Mouse (Mus musculus): ENCODE results near the gene Pter. TPM values are rescaled to one million over a fixed set of nuclear protein-coding genes. Genes with fewer than 3 reads are reported as not detected.

Gene Pter
- 10 to 100 TPM in 1 of 2 experiments, 1 to 10 TPM in 1; 8.2 to 10.2 TPM for total RNA-seq (2021)
- long read RNA-seq, experiment 1, transcript Pter-205 (6 exons, 1,232 nt): major isoform, 9 of 12 reads
- long read RNA-seq, experiment 1, partial matches to known transcripts: 0 of 12 reads
- long read RNA-seq, experiment 1, other reads (novel, unspliced or antisense): 3 of 12 reads
- long read RNA-seq, experiment 2, partial matches to known transcripts: 0 of 5 reads
- long read RNA-seq, experiment 2, other reads (novel, unspliced or antisense): 2 of 5 reads

- intact Hi-C loops (cut with DNase I): loop anchor here (10.0 kb wide), 1 partner anchor 219 kb away; no protein-coding TSS in a partner anchor
Measured at GRCm38 (mm10) chr2:12923804-12924591, at the start of gene Pter. Gene Pter (plus strand): TSS chr2:12924041.

GRCm38 (mm10) chr2:12874232-12874631, 49.6 kb upstream of the Pter start:
- DNase-seq: no peak
- intact Hi-C loops (cut with DNase I): no loop called here

More at GRCm38 (mm10) chr2:12923804-12924591, at the start of gene Pter:
- DNase-seq: peak; percentile 85 to 90

- DNase-seq: no peak
- intact Hi-C loops (cut with DNase I): no loop called here
Measured at GRCm38 (mm10) chr2:12879492-12879891, 44.3 kb upstream of the Pter start.

DNA sequence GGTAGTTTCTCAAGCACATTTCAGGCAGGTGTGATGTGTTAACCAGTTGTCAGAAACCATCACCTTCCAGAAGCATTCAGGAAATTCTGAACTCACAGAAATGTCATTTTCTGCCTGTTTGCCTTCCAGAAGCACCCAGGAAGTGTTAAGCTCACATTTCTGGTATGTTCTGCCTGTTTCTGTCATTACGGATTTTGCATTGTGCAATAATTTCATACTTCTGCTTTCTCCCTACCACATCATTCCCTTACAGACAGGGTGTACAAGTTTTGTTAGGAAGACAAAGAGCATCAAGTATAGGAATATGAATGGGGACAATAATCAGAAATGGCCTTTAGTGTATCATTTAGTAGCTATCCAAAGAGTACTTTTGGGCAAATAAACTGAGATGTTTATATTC, 42.8 kb upstream of the Pter start:
- DNase-seq: no peak
- intact Hi-C loops (cut with DNase I): no loop called here

GRCm38 (mm10) chr2:12883276-12883914, 40.4 kb upstream of the Pter start:
- DNase-seq: peak in 1 of 2 experiments; percentile 11
- intact Hi-C loops (cut with DNase I): no loop called here

DNA sequence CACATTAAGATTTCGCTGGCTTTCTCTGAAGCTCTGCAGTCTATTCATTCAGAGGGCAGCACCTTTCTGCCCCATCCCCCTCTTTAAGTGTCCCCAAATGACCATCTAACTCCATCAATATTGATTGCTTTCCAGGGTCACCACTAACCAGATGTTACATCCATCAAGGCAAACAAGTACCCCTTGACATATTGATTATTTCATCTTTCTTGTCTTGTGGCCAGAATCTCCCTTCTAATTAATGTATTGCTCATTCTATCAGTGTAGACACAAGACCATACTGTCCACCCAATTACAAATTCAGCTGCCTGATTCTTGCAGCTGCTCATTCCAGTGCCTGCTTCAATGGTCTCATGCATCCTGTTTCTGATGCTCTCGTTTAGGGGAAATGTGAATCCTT, 36.8 kb upstream of the Pter start:
- no peak for DNase-seq
- intact Hi-C loops (cut with DNase I): no loop called here

- intact Hi-C loops (cut with DNase I): no loop called here
- no peak for DNase-seq
Measured at GRCm38 (mm10) chr2:12905786-12906185, 18.1 kb upstream of the Pter start.

DNA sequence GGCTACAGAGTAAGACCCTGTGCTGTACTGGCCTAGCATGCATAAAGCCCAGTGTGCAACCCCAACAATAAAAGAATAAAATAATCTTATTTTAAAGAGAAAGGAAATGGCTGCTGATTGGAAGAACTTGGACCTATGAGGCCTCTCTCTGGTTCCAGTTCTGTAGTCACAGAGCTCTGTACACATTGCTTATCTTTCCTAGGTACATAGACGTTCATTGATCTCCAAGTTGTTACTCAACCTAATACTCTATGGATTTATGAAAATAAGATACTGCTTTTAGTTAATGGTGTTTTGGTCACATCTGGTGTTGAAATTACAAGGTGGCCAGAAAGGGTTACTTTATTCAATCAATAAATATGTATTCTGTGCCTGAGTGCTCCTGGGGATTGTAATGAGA, 1.8 kb downstream of the Pter start:
- no peak for DNase-seq
- intact Hi-C loops (cut with DNase I): loop anchor here (10.0 kb wide), 1 partner anchor 221 kb away; no protein-coding TSS in a partner anchor

DNA sequence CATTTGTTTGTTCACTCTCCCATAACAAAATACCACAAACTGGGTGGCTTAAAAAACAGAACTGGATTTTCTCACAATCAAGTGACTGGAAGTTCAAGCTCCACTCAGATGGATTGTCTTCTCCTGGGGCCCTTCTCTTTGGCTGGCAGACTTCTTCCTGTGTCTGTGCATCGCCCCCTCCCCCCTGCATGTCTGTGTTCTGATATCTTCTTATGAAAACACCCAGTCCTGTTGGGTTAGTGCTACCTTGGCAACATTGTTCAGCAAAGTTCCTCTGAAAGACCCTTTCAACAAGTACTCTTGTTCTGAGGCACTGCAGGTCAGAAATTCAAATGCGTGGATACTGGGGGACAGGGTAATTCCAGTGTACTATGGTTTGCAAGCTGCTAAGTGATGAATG, 6.5 kb downstream of the Pter start:
- no peak for DNase-seq

DNA sequence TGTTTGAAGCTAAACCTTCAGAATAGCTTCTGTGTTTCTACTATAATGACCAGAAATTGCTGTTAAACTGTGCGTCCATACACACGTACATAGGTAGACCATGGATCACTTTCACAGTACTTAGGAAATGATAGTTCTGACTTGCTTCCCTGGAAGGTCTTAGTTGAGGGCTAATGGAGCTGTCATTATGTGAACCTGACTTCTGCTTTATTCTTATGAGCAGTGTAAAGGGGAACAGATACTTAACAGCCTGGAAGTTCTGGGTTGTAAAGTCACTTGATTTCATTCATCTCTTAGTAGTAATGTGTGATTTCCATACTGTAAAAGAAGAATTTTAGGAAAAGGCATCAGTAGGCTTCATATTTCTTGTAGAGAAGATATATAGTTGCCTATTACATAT, 10.1 kb downstream of the Pter start:
- intact Hi-C loops (cut with DNase I): no loop called here
- no peak for DNase-seq

More for the DNA sequence above, 6.5 kb downstream of the Pter start:
- intact Hi-C loops (cut with DNase I): no loop called here

- DNase-seq: no peak
- intact Hi-C loops (cut with DNase I): no loop called here
Measured at GRCm38 (mm10) chr2:12935286-12935685, 11.4 kb downstream of the Pter start.

DNA sequence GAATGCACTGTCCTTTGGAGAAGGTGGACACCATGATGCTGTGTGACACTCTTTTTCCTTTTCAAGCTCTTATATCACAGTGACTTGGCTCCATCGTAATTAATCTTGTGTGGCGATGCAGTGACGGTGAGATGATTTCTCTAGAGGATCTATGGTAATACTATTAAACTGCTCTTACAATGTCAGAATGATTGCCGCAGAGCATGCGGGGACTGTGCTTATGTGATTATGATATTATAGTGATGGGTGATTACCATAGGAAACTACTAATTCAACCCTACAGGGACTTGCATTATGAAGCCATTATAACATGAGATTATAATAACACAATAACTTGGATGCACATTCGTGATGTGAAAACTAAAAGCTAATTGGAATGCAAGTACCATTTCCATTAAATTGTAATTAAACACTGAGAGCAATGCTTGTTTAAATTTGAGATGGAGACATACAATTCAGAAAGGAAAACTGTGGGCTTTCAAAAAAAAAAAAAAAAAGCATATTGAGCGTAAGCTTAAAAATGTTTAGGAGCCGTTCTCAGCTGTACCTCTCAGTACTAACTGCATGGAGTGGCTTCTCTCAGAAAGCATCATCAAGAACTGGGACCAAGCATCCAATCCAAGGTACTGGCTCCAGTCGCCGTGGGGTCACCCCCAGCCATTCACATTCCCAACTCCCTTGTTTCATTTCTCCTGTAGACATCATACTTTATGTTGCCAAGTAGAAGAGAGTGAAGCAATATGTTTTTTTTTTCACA, 13.8 kb downstream of the Pter start:
- DNase-seq: no peak
- intact Hi-C loops (cut with DNase I): no loop called here

DNA sequence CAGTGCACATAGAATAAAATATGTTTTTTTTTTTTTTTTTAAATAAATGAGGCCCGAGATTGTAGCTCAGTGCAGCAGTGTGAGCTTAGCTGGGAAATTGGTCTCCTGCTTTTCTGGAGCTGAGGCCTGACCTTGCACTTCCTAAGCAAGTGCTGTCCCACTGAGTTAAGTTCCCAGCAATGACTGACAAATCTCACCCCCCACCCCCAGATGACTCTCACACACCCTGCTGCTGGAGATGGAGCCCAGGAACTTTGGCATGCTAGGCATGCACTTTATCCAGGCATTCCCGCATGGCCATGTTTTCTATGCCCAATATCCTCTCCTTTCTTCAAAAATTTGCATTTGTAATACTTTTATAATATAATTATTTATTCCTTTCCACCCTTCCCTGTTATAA, 14.8 kb downstream of the Pter start:
- no peak for DNase-seq
- intact Hi-C loops (cut with DNase I): no loop called here

GRCm38 (mm10) chr2:12956703-12957424, 33.0 kb downstream of the Pter start:
- intact Hi-C loops (cut with DNase I): no loop called here
- no peak for DNase-seq

DNA sequence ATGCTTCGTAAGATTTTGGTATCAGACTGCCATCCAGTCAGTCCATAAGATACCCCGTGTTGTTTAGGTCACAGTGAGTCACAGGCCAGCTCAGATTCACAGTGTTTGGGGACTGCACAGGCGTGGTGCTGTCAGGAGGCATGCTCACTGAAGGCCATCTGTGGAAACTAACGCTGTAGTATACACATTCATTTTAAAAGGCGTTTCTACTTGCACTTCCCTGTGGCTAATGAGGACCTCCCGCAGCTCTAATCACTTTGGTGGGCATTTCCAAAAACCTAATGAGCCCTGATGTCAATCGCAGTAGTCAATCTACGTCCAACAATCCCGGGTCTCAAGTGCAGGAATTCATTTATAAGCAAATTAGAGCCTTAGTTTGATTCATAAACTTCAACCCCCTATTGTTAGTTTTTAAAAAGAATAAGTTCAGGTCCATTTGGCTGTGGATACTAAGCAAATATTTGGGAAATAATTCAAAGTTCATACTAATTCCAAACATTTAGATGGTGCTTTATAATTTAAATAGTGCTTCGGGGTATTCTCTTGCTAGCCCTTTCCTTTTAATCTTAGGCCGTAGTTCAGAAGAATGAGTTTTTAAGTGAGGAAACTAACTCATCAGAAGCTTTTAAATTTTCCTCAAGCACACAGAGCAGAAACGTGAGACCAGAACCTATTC, 46.3 kb downstream of the Pter start:
- no peak for DNase-seq
- intact Hi-C loops (cut with DNase I): no loop called here

GRCm38 (mm10) chr2:12973752-12974151, 49.9 kb downstream of the Pter start:
- intact Hi-C loops (cut with DNase I): no loop called here

GRCm38 (mm10) chr2:12977367-12977766, 53.5 kb downstream of the Pter start:
- intact Hi-C loops (cut with DNase I): no loop called here
- no peak for DNase-seq

More at GRCm38 (mm10) chr2:12973752-12974151, 49.9 kb downstream of the Pter start:
- no peak for DNase-seq

- intact Hi-C loops (cut with DNase I): no loop called here
- DNase-seq: no peak
Measured at GRCm38 (mm10) chr2:12978771-12979170, 54.9 kb downstream of the Pter start.

Measured in gastrocnemius, postnatal 36 days (tissue).